Mouse (Mus musculus): ENCODE measurements at regions not wholly inside any gene's neighbourhood (a gene's known extent, or its start where the extent isn't known, plus 50 kb on each side); places are given as distances from the start of the nearest gene placed in this dataset.

- intact Hi-C loops (cut with DNase I): loop anchor here (5.0 kb wide), 1 partner anchor 369 kb away; no protein-coding TSS in a partner anchor
- no peak for DNase-seq (ENCODE audit: low spot score in 2 of 2)
Observed at GRCm38 (mm10) chrX:42401564-42402334, 87.7 kb upstream of the Tex13c2 start.

DNA sequence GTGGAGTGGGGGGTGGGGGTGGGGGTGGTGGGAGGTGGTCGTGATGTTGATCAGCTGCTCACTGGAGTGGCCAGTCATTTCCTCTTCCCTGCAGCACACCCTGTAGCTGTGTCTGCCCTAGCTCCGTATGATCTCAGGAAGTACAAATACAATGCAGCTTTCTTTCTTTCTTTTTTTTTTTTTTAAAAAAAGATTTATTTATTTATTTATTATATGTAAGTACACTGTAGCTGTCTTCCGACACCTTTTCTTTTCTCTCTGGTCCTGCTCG lies 87.2 kb upstream of the Tex13c2 start:
- intact Hi-C loops (cut with DNase I): loop anchor here (5.0 kb wide), 1 partner anchor 370 kb away; no protein-coding TSS in a partner anchor
- DNase-seq (ENCODE audit: low spot score in 2 of 2): no peak

DNA sequence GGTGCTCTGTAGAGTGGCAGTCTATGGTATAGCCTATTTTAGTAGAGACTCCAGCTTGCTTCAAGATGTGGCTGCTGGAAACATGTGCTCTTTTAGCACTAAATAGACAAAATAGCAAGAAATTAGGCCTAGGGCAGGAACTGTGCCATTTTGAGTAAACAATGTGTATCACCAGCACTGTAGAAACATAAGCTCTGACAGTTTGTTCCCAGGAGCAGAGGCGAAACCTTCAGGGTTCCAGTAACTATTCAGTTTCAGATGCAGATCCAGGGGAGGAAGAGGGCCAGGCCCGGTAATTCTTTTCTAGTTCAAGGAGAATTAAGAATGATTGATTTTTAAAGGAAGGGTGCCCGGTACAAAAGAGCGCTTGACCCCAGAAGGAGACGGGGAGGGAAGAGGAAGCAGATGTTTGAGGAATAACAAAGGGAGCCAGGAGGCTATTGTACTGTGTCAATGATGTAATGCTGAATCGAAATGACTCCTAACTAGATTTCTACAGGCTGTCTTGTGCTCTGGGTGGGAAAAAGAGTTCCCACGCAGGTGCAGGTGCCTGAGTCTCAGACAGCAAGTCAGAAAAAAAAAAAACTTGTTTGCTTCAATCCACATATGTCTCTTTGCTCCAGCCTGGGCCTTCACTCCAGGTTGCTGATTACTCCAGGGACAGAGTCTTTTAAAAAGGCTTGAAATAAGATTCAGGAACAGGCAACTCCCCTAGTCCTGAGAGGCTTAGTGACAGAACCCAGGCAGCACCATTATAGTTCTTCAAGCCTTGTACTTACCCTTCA lies 57.4 kb upstream of the Tex13c2 start:
- no peak for DNase-seq (ENCODE audit: low spot score in 2 of 2)
- intact Hi-C loops (cut with DNase I): no loop called here

Data from left cerebral cortex, postnatal 36 days (tissue).